Mouse (Mus musculus) heart, adult 18-20 months (tissue): Measurements from ENCODE around the gene Zbtb39. TPM values are rescaled to one million over a fixed set of nuclear protein-coding genes. Genes with fewer than 3 reads are reported as not detected.
"Not testable (repeated sequence)": the region's sequence is repeated elsewhere in the genome, so short reads cannot be mapped to it uniquely, and the experiment has no call there.

ENCODE experiments used
- DNase-seq, 2 experiments: peaks; one replicate each; pipeline ENCODE4 v3.0.0; 2021 to 2022; ENCODE audit warnings: mixed read lengths in 1 of 2
- total RNA-seq, 2 experiments: library from RNA; stranded (reverse); gene quantifications; 2 replicates each; pipeline ENCODE4 v1.2.3; 2021

Gene Zbtb39
- total RNA-seq, 2 experiments from 2014 or later = 6.8 to 7.6 TPM

GRCm38 (mm10) chr10:127737552-127737951 lies 1.8 kb upstream of the Zbtb39 start:
- DNase-seq = no peak

- DNase-seq = peak; percentile 49 to 67
Observed at GRCm38 (mm10) chr10:127738151-127738882, 1.0 kb upstream of the Zbtb39 start.

GRCm38 (mm10) chr10:127739661-127740161 lies 373 bp downstream of the Zbtb39 start:
- peak in 1 of 2 experiments; percentile 48 for DNase-seq

- DNase-seq = peak in 1 of 2 experiments; percentile 67
Observed at GRCm38 (mm10) chr10:127744661-127745060, 5.3 kb downstream of the Zbtb39 start.

GRCm38 (mm10) chr10:127745886-127746285 lies 6.5 kb downstream of the Zbtb39 start:
- no peak for DNase-seq

- DNase-seq = no peak
Observed at GRCm38 (mm10) chr10:127747254-127747653, 7.9 kb downstream of the Zbtb39 start.

GRCm38 (mm10) chr10:127748847-127749612 lies 9.7 kb downstream of the Zbtb39 start:
- DNase-seq = peak; percentile 66 to 85

- DNase-seq = peak; percentile 42 to 47
Observed at GRCm38 (mm10) chr10:127750136-127750777, 10.9 kb downstream of the Zbtb39 start.

- peak; percentile 49 to 79 for DNase-seq
Observed at GRCm38 (mm10) chr10:127751548-127751947, 12.2 kb downstream of the Zbtb39 start, which contains the start of gene Gpr182. Gpr182 (minus strand) TSS chr10:127751732.

GRCm38 (mm10) chr10:127754566-127755166 lies 15.3 kb downstream of the Zbtb39 start:
- DNase-seq = peak; percentile 45 to 54

- peak; percentile 37 to 57 for DNase-seq
Observed at GRCm38 (mm10) chr10:127755246-127755645, 15.9 kb downstream of the Zbtb39 start.

- peak; percentile 68 to 79 for DNase-seq
Observed at GRCm38 (mm10) chr10:127755770-127756468, 16.6 kb downstream of the Zbtb39 start.

- DNase-seq = no peak
Observed at GRCm38 (mm10) chr10:127759181-127760110, 20.1 kb downstream of the Zbtb39 start, which contains the start of the genes Rdh1 and Rdh16f1. Rdh1 (plus strand) TSS chr10:127759721. Rdh16f1 (plus strand) TSS chr10:127759787.

GRCm38 (mm10) chr10:127762926-127763325 lies 23.6 kb downstream of the Zbtb39 start:
- DNase-seq = not testable (repeated sequence)

GRCm38 (mm10) chr10:127763914-127764680 lies 24.8 kb downstream of the Zbtb39 start:
- no peak for DNase-seq

- DNase-seq = no peak
Observed at GRCm38 (mm10) chr10:127766564-127766963, 27.2 kb downstream of the Zbtb39 start.

- no peak for DNase-seq
Observed at GRCm38 (mm10) chr10:127776011-127776410, 36.7 kb downstream of the Zbtb39 start, which contains the start of gene Rdh9. Rdh9 (plus strand) TSS chr10:127776386.

GRCm38 (mm10) chr10:127782321-127782720 lies 43.0 kb downstream of the Zbtb39 start:
- DNase-seq = not testable (repeated sequence)

GRCm38 (mm10) chr10:127785411-127785810 lies 46.1 kb downstream of the Zbtb39 start:
- not testable (repeated sequence) for DNase-seq
